Mouse (Mus musculus): ENCODE results near the gene Mrps14.

DNA sequence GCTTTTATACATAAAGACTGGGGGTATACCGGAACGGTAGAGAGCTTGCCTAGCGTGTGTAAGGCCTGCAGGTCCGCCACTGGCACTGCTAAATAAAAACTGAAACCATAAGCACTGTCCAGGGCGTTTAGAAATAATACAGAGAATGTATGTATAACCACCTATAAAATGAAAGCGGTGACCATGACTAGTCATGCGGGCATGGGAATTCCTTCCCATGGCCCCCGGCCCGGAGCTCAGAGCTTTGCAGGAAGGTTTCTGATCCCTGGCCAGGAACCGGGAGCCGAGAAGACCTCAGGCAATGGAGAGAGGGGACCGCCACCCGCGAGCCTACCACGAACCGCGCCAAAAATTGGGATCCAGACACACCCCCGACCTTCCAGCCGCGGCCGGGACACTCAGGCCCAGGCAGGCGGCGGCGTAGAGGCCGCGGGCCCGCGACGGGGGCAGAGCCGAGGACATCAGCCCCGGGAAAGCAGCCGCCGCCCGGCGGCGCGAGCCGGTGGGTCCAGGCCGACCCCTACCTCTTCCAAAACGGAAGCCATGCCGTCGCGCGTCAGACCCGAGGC lies 17.2 kb downstream of the Mrps14 start:
- TF ChIP-seq CTCF (IDR thresholded peaks at IDR 0.05; ENCODE audit: extremely low read depth, insufficient read length, insufficient replicate concordance, low read depth, low read length) (no peak), POLR2A (IDR thresholded peaks at IDR 0.05; ENCODE audit: low read depth, low read length) (no peak)
